Mouse (Mus musculus): ENCODE results near the gene C130073F10Rik.
"Not testable (repeated sequence)": the region's sequence is repeated elsewhere in the genome, so short reads cannot be mapped to it uniquely, and the experiment has no call there.

DNA sequence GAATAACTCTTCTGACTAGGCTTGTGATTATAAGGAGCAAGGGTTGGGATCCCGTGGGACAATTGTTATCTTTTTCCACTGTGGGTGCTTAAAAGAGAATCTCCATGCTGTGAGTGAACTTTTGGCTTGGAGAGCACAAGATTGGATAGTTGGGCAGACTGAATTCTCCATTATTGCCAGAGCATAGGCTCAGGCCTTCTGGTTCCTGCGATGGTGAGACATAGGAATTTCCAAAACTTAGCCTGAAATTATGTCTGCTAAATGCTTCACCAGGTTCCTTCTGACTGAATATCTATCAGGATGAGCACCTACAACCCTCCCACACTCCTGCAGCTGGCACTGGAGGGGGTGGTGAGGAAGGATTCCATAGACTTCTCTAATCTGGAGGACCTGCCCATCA, 15.2 kb upstream of the C130073F10Rik start, which contains the start of gene Gm12800:
- not testable (repeated sequence) for TF ChIP-seq CTCF (IDR thresholded peaks at IDR 0.05; ENCODE audit: borderline replicate concordance, extremely low read depth, insufficient read depth, insufficient read length); POLR2A (IDR thresholded peaks at IDR 0.05; ENCODE audit: borderline replicate concordance, extremely low read depth, insufficient read depth, insufficient read length, poor library complexity, severe bottlenecking)

Measured in brain, embryonic 14.5 days (tissue).